Mouse (Mus musculus): Measurements from ENCODE around the gene Cltb. TPM values are rescaled to one million over a fixed set of nuclear protein-coding genes. Genes with fewer than 3 reads are reported as not detected.

Gene Cltb
- total RNA-seq, 2 experiments from 2014 or later: 130 to 160 TPM

DNA sequence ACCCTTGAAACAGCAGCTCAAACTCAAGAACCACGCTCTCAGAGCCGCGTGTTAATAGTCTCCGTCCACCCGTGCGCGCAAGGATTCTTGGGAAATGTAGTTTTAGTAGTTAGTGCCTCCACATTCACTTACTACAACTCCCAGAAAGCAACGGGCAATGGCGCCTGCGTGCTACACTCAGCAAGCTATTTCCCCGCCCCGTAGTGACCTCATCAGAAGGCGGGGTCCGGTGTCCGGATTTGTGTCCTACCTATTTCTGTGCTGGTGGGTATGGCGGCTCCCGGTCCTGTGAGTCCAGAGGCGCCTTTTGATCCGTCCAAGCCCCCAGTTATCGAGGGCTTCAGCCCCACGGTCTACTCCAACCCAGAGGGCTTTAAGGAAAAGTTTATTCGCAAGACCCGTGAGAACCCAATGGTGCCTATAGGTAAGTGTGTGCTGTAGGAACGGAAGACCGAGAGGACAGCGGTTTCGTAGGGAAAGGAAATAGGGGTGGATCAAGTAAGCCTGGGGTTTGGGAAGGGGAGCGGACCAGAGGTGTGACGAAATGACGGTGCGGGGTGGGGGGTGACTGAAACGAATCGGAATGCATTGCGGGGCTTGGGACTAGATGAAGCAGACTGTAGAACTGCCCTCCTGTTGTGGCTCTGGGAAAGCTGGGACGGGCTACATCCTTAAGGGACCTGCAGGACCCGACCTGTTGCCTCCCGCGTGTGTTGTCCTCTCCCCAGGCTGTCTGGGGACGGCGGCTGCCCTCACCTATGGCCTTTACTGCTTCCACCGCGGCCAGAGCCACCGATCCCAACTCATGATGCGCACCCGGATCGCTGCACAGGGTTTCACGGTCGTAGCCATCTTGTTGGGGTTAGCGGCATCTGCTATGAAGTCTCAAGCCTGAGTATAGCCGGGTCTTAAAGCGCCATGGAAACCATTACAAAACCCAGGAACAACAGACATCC is 20.9 kb downstream of the Cltb start, which contains the start of the genes Nop16 and Higd2a:
Nop16 (minus strand) TSS at position 95 of the 956 bp plus-strand sequence.
Higd2a (plus strand) TSS at position 212 of the 956 bp plus-strand sequence.
- peak; percentile 97 for DNase-seq
- peak within 1 kb of the TSS; percentile 95 for H3K27ac ChIP-seq
- TF ChIP-seq CTCF (IDR thresholded peaks at IDR 0.05): no peak
- intact Hi-C loops (cut with DNase I): loop anchor here (1.0 kb wide), 1 partner anchor 31 kb away; the partner anchor contains the start of gene Faf2
- peak within 1 kb of the TSS; percentile 83 for H3K4me3 ChIP-seq

DNA sequence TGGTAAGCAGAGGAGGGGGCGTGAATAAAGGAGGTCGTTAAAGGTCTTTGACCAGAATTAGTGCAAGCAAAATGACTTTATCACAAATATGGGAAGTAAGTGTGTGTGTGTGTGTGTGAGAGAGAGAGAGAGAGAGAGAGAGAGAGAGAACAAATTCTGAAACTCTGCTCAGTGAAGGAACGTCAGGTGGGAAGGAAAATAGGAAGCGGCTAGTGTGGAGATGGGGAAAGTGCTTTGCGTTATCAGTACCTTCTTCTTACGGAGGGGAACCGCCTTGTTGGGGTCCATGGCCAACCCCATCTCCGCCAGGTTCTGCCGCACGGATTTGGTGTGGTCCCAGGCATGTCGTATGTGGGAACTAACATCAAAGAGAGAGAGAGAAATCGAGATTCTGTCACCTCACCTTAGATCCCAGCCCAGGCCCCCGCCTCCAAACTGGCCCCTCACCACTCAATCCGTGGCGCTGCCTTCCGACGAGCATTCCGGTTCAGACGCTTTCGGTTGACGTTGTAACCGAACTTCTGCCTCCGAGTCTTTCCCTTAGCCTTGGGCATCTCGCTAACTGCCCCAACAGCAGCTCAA is 21.6 kb downstream of the Cltb start:
- Histone ChIP-seq H3K27ac (peak overlapping the region; percentile 95), H3K4me3 (peak overlapping the region; percentile 83)
- intact Hi-C loops (cut with DNase I): no loop called here
- no peak for DNase-seq
- TF ChIP-seq CTCF (IDR thresholded peaks at IDR 0.05): no peak

DNA sequence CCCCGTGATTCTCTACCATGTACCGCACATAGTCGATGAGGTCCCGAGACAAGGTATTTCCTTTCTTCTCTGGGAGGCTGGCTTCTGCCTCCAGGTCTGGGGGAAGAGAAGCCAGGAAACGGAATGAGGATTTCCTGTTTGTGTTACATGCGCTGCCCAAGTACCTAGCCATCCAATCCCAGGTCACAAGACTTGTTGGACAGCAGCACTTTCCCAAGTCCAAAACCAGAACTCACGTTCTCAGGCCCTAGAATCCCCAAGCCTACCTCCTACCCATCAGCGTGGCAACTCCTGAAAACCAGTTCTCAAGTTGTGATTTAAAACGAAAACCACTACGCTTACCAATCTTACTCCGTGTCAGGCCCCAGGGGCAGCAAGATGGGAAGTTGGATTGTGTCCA is 25.3 kb downstream of the Cltb start:
- Histone ChIP-seq H3K27ac (peak overlapping the region; percentile 48), H3K4me3 (peak overlapping the region; percentile 23)
- intact Hi-C loops (cut with DNase I): no loop called here
- no peak for DNase-seq
- no peak for TF ChIP-seq CTCF (IDR thresholded peaks at IDR 0.05)

DNA sequence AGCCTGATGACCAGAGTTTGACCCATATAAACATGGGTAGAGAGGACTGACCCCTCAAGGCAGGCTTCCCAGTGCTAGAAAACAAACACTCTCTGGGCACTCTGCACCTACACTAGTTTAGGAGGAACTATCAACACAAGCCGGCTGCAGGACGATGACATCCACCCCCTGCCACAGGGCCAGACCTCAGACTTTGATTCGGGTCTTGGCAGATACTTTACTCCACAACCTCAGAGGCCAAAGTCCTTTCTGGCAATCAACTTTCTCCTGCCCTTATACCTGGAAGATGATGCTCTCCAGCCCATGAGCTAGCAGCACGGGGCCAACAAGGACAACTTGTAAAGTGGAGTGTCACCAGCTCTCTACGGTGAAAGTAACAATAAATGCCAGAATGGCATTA is 28.3 kb downstream of the Cltb start:
- intact Hi-C loops (cut with DNase I): no loop called here
- no peak for TF ChIP-seq CTCF (IDR thresholded peaks at IDR 0.05)

DNA sequence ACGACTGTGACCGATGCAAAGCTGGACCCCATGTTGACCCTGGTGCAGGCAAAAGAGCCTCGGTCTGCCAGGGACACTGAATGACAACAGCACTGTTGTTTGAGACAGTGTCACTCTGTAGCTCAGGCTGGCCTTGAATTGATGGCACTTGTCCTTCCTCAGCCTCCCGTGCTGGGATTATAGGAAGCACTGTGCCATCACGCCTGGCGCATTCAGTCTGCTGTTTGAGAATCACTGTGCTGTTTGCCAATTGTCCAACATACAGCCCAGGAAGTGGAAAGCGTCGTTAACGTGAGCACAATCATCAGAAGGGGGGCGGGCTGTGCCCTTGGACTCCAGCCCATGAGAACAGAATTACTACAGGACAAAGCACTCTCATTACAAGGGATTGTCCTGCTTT is 29.0 kb downstream of the Cltb start:
- TF ChIP-seq CTCF (IDR thresholded peaks at IDR 0.05): no peak
- intact Hi-C loops (cut with DNase I): no loop called here
- DNase-seq: no peak
- Histone ChIP-seq H3K27ac (peak overlapping the region; percentile 1; the same call in 1 of the 2 replicates), H3K4me3 (no peak overlapping the region)

More for the DNA sequence above, 28.3 kb downstream of the Cltb start:
- DNase-seq: no peak
- Histone ChIP-seq H3K27ac (peak overlapping the region; percentile 1; the same call in 1 of the 2 replicates), H3K4me3 (no peak overlapping the region)

DNA sequence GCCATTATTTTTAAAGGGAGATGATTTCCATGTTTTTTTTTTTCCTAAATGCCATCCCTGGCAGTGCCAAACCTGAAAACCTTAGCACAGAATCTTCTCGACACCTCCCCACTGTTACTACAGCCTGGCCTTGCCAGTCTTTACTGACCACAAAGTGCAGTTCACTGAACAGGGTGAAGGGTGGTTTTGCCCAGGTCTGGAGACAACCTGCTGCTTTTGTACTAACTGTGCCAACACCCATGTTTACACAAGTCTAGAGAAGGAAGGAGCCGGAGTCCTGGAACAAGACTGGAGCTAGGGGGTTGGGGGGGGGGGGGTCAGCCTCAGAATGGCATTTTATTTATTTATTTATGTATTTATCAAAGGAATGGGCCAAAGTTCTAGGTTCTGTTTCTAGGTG is 29.8 kb downstream of the Cltb start:
- Histone ChIP-seq H3K27ac (no peak overlapping the region), H3K4me3 (no peak overlapping the region)
- TF ChIP-seq CTCF (IDR thresholded peaks at IDR 0.05): no peak
- DNase-seq: no peak
- intact Hi-C loops (cut with DNase I): no loop called here

DNA sequence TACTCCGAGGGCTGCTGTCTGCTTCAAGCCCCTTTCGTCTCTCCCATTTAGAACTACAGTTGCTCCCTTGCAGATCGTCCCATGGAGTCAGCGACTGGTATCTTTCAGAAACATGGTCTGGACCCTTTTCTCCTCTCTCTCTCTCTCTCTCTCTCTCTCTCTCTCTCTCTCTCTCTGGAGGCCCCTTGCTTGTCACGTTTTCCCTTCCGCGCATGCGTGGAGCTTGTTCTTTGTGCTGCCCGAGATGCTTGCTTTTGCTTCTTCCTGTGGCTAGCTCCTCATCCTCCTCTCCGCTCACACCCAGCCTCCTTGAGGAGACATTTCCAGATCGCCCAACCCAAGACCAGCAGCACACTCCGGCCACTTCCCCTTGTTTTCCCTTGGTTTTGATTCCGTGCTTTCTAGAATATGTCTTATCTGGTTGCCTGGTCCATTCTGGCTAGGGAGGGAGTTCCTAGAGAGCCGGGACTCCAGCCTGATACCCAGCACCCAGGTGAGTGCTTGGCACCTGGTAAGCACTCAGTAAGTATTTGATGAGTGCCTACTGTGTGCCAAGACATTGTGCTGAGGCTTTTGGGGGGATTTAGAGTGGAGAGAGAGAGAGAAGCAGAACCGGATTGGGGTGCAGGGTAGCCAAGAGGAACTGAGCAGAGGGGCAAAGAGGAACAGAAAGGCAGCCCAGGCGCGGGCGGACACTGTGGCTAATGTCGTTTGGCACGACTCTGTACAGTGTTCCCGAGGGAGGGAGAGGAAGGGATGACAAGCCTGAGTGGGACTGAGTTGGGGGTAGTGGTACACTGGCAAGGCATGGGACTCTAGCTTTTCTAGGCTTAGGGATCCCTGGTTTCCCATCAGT is 33.3 kb downstream of the Cltb start:
- H3K4me3 ChIP-seq: 0 out of 2 replicates have a peak overlapping the region, but pooled peaks have one; percentile 13
- no peak for TF ChIP-seq CTCF (IDR thresholded peaks at IDR 0.05)
- DNase-seq: peak; percentile 29
- 0 out of 2 replicates have a peak overlapping the region, but pooled peaks have one; percentile 4 for H3K27ac ChIP-seq
- intact Hi-C loops (cut with DNase I): no loop called here

DNA sequence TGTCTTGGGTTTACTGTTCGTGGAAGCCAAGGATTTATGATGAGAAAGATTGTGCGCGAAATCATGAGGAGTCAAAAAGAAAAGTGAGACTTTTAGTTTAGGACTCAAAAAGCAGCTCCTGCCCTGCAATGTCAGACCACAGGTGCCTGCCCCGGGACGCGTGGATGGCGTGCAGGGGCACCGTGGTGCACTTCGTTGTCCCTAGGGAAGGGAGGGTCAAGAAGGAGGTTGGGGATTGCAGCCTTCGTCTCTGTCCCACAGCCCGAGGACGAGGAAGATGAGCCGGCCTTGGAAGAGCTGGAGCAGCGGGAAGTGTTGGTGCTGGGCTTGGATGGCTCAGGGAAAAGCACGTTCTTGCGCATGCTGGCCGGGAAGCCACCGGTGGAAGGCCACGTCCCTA is 35.7 kb downstream of the Cltb start:
- TF ChIP-seq CTCF (IDR thresholded peaks at IDR 0.05): no peak
- intact Hi-C loops (cut with DNase I): no loop called here
- Histone ChIP-seq H3K4me3 (peak overlapping the region; percentile 91), H3K27ac (peak overlapping the region; percentile 90)
- no peak for DNase-seq

DNA sequence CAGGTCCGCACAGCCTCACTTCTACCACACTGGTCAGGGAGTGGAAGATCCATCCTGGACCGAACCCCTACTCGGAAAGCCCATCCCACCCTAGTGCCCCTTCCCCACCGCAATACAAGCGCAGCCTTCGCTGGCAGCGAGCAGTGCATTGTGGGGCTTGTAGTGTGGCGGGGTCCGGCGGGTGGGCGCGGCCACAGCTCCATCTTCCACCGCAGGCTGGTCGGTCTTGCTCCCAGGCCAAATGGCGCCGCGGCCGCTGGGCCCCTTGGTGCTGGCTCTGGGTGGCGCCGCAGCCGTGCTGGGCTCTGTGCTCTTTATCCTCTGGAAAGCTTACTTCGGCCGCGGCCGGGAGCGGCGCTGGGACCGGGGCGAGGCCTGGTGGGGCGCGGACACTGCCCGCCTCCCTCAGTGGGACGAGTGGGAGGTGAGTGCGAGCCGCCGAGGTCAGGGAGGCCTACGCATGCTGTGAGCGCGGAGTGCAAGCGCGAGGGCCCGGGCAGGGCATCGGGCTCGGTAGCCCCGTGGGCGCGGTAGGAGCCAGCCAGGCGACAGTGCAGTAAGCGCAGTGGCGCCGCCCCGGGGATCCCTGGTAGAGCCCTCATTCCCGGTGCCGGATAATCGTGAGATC is 36.2 kb downstream of the Cltb start, which contains the start of gene Arl10:
Arl10 (plus strand) TSS at position 162 of the 628 bp plus-strand sequence.
- peak; percentile 36; the same call in 1 of the 2 replicates for TF ChIP-seq CTCF (IDR thresholded peaks at IDR 0.05)
- DNase-seq: peak; percentile 85
- Histone ChIP-seq H3K27ac (peak within 1 kb of the TSS; percentile 90), H3K4me3 (peak within 1 kb of the TSS; percentile 91)
- intact Hi-C loops (cut with DNase I): no loop called here

DNA sequence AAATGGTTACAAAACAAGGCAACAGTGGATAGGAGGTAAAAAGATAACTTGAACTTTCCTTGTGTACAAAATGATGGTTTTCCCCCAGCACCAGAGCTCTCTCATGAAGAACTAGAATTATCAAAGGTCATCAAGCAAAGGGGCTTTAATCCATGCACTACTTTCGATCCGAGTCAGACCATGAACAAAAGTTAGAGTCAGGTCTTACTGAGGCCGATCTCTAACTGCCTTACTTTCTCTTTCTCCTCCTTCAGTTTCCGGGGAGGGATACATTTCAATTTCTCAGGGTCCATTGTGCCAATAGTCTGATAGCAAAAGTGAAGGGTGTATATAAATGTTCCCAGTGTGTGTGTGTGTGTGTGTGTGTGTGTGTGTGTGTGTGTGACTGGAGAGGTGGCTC is 38.5 kb downstream of the Cltb start:
- intact Hi-C loops (cut with DNase I): no loop called here
- no peak for TF ChIP-seq CTCF (IDR thresholded peaks at IDR 0.05)
- H3K4me3 ChIP-seq: no peak overlapping the region
- DNase-seq: no peak
- H3K27ac ChIP-seq: no peak overlapping the region

DNA sequence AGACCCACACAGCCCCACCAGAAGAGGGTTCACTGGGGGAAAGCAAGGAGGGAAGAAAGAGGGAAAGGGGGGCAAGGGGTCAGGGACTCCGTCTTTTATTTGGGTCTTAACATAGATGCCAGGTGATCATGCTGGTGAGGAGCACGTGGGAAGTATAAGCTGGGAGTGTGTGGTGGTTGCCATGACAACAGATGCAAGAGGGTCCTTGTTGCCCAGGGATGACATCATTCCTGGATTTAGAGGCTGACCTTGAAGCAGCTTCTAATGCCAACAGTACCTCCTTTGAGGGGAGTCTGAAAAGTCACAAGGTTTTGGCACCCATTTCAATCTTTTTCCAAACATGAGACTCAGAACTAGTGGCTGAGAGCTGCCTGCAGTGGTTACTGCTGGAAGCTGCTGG is 39.5 kb downstream of the Cltb start:
- TF ChIP-seq CTCF (IDR thresholded peaks at IDR 0.05): no peak
- H3K27ac ChIP-seq: no peak overlapping the region
- intact Hi-C loops (cut with DNase I): no loop called here
- DNase-seq: no peak
- H3K4me3 ChIP-seq: no peak overlapping the region

DNA sequence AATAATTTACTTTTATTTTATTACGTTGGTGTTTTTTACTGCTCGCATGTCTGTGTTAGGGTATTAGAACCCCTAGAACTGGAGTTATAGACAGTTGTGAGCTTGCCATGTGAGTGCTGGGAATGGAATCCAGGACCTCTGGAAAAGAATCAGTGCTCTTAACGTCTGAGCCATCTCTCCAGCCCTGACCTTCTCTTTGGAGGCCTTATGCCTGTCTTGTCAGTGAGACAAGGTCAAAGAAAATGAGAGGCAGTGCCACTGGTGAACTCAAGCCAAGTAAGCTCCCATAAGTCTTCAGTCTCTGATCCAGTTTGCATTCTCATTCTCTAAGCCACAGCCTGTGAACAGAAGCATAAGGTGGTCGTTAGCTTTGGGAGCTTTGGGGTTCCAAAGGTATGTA is 40.4 kb downstream of the Cltb start:
- no peak for TF ChIP-seq CTCF (IDR thresholded peaks at IDR 0.05)
- intact Hi-C loops (cut with DNase I): no loop called here
- Histone ChIP-seq H3K27ac (no peak overlapping the region), H3K4me3 (no peak overlapping the region)
- DNase-seq: no peak
